Mouse (Mus musculus): Measurements from ENCODE around the gene Gm20388. TPM values are rescaled to one million over a fixed set of nuclear protein-coding genes. Genes with fewer than 3 reads are reported as not detected.
A peak's percentile ranks its signal among the peaks of the same experiment; 100 is the strongest.

Gm20388 gene
- total RNA-seq, 2 experiments from 2014 or later: 10.3 to 10.6 TPM

DNA sequence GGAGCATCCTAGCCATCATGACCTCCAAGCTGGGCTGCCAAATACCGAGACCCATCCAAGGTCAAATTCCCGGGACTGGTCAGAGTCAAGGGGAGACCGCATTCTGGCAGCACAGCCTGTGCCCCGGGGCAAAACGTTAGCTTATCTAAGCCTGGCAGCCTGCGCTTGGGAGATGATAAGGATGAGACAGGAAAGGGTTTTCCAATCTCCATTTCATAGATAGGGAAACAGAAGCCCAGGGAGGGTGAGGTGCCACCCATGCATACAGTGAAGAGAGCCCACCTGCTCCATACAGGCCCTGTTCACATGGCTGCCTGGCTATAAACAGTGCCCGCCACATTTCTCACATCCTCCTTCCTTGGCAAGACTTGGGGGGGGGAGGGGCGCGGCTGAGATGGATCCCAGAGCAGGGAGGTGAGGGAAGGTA is 2755.7 kb downstream of the Gm20388 start:
- peak in 1 of 2 experiments; percentile 20 for DNase-seq (ENCODE audit: low spot score in 2 of 2)
- intact Hi-C loops (cut with DNase I): no loop called here

DNA sequence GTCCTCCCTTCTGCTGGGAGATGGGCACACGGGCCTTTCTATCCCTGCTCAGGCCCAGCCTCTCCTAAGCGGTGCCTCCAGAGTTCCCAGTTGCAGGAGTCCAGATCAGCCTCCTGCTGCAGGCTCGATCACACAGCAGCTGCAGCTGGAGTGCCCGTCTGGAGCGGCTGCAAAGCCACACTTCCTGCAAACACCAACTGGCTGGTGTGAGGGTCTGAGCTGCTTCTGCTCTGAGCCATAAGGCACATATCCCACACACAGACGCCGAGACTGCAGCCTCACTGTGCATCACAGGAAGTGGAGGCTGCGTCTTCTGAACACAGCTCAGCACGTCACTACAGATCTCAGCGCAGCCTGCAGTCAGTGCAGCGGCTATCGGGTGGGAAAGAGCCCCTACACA is 2756.2 kb downstream of the Gm20388 start:
- DNase-seq (ENCODE audit: low spot score in 2 of 2): peak; percentile 75 to 78
- intact Hi-C loops (cut with DNase I): no loop called here

DNA sequence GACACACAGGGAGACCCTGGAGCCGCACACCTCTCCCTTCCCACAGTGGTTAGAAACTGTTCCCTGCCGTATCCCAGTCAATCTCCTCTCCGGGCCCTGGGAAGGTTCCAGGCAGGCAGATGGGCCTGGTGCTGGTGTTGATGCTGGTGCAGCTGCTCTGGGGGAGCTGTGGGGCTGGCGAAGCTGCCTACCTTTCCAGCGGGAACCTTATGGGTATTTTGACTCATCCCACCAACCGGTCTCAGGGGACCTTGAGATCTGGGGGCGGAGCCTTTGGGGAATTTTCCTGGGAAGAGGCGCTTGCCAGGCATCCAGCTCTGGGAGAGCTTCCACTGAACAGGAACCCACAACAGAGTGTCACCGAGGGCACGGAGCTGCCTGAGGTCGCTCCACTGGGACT is 2757.2 kb downstream of the Gm20388 start:
- DNase-seq (ENCODE audit: low spot score in 2 of 2): peak; percentile 83 to 84
- intact Hi-C loops (cut with DNase I): no loop called here

GRCm38 (mm10) chr8:122669370-122669769 is 2758.7 kb downstream of the Gm20388 start:
- intact Hi-C loops (cut with DNase I): no loop called here
- DNase-seq (ENCODE audit: low spot score in 2 of 2): no peak

DNA sequence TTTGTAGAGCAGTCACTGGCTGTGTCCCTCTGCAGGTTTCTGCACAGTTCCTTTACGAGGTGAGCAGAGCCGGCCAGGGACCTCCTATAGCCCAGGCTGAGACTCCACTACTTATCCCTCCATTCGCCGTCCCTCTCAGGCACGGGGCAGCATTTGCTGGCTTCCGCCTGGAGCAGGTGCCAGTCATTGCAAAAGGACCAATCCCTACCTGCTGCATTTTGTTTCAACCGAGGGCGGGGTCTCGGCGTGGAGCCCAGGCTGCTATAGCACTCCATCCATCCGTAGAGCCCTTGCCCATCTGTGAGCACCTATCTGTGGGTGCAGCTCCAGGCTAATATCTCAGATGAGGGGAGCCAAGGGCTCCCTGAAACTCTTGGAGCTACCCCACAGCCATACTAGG is 2759.4 kb downstream of the Gm20388 start:
- intact Hi-C loops (cut with DNase I): no loop called here
- DNase-seq (ENCODE audit: low spot score in 2 of 2): no peak

GRCm38 (mm10) chr8:122670718-122671117 is 2760.1 kb downstream of the Gm20388 start:
- no peak for DNase-seq (ENCODE audit: low spot score in 2 of 2)
- intact Hi-C loops (cut with DNase I): no loop called here

GRCm38 (mm10) chr8:122671894-122672293 is 2761.3 kb downstream of the Gm20388 start:
- intact Hi-C loops (cut with DNase I): no loop called here

DNA sequence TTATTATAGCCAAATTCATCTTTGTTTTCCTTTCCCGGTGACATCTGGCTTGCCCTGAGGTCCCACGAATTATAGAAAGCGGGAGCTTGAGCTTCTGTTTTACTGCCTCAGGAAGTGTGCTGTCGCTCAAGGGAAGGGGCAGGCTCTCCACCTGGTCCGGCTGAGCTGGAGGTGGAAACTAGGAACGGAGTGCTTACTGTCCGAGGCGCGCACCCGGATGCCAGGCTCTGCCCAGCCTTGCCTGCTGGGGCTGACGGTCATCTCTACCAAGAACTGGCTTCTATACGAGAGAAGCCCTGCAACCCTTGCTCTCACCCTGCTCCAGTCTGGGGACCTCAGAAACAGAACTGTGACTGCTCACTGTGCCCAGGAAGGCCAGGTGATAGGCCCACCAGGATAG is 2763.3 kb downstream of the Gm20388 start:
- intact Hi-C loops (cut with DNase I): no loop called here

More at GRCm38 (mm10) chr8:122671894-122672293, 2761.3 kb downstream of the Gm20388 start:
- DNase-seq (ENCODE audit: low spot score in 2 of 2): no peak

DNA sequence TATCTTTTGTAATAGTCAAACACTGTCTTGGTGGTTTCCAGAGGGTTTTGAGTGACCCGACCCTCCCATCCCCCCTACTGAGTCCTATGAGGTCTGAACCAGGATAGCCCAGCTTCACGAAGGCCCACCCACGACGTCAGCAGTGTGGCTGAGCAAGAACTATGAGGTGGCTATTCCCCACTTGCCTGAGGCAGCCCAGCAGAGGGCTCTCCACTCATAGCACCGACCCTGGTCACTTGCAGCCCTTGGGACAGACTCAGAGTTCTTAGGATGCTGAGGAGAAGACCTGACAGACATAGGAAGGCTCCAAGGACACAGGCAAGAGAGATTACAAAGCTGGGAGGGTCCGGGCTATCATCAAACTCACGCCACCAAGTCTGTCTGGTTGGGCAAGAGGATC is 2764.4 kb downstream of the Gm20388 start:
- intact Hi-C loops (cut with DNase I): loop anchor here (5.0 kb wide), 2 partner anchors 77 to 102 kb away; partner anchors contain the start of gene Acsf3
- no peak for DNase-seq (ENCODE audit: low spot score in 2 of 2)

More for the DNA sequence above, 2763.3 kb downstream of the Gm20388 start:
- no peak for DNase-seq (ENCODE audit: low spot score in 2 of 2)

DNA sequence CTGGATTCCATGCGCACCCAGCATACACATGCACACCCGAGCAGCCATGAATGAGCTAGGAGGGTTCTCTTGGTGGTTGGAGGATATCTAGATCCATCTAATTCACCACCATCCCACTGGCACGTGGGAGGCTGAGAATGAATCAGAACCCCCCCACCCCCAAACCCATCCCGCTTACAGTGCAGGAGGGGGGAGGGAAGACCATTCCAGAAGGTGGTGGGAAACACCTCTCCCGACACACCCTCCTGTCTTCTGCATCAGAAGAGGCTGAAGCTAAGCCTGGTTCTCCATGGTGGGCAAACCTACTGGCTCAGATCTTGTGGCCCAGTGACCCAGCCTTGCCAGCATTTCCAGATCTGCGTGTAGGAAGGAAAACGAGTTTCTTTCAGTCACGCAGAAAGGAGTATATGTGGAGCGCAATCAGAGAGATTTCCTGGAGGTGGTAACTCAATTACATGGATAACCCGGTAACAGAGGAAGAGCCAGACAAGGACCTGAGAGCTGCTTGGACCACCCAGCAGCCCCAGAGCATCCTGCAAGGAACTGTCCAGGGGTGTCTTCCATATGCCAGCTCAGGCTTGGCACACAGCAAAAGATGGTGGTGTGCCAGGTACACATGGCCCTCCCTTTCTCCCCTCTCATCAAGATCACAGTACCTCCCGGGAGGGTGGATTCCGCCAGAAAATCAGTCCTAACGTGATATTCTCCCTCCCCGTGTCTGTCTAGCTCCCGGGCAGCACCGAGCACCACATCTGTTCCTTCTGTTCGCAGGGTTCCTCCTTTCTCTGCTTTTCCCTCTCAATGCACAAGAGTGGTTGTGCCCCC is 2765.2 kb downstream of the Gm20388 start:
- intact Hi-C loops (cut with DNase I): loop anchor here (2.0 to 5.0 kb wide), 3 partner anchors 35 to 101 kb away; partner anchors contain the start of gene Acsf3

DNA sequence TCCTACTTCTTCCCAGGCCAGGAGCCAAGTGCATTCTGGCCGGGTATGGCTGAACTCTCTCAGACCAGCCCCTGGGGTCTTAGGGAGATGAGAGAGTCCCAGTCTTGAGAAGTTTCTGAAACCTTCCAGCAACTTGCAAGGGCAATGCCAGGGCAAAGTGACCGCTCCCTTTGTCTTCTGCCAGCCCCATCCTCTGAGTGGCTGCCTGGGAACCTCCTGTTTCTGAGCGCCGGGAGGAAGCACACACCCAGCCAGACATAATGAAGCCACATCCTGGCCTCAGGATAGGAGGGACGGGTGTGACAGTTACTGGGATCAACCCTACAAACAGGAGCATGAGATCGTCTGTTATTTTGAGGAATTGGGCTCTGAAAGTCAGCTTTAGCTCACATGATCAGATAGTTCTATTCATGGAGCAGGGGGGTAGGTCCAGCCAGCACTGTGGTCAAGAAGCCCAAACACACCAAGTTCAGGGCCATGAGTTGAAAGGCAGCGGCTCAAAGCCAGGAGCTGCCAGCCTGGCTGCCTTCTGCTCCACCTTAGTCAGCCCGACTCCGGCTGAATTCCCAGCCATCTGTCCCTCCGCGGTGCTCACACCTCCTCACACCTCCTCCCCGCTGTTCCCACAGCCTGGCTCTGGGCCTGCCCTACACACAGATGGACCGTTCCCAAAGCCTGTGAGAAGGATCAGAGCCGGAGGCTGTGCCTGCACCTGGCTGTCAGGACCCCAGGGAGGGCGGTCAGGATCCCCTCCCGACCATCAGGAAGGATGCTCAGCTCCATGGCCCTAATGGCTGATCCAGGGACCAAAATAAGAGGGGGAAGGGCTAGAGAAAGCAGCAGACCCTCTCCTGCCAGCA is 2766.2 kb downstream of the Gm20388 start:
- intact Hi-C loops (cut with DNase I): loop anchor here (2.0 to 5.0 kb wide), 3 partner anchors 36 to 100 kb away; partner anchors contain the start of gene Acsf3
- DNase-seq (ENCODE audit: low spot score in 2 of 2): peak; percentile 84 to 87

More for the DNA sequence above, 2765.2 kb downstream of the Gm20388 start:
- DNase-seq (ENCODE audit: low spot score in 2 of 2): peak; percentile 39 to 51

DNA sequence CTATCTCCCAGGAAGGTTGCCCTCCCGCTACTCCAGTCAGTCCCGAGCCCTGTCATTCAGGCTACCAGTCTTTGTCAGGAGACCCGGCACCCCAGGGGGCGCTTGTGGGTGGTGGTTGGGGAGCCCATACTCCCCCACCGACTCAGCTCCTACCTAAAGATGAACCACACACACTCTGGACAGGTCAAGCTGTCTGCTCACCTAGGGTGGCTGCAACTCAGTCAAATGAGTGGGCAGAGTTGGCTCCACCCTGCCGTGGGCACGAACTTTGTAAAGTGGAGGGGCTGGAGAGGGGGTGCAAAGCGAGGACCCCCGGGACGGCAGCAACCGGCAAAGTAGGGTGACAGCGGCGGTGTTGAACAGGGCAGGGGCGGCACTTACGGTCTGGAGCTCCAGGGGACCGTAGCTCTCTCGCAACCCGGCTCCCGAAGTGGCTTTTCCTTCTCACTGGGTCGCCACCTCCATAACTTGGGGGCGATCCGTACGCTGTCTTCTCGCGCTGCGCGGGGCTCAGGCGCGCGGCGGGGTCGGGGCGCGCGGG is 2766.9 kb downstream of the Gm20388 start:
- peak in 1 of 2 experiments; percentile 39 for DNase-seq (ENCODE audit: low spot score in 2 of 2)
- intact Hi-C loops (cut with DNase I): loop anchor here (2.0 to 5.0 kb wide), 4 partner anchors 37 to 153 kb away; partner anchors contain the start of gene Acsf3

DNA sequence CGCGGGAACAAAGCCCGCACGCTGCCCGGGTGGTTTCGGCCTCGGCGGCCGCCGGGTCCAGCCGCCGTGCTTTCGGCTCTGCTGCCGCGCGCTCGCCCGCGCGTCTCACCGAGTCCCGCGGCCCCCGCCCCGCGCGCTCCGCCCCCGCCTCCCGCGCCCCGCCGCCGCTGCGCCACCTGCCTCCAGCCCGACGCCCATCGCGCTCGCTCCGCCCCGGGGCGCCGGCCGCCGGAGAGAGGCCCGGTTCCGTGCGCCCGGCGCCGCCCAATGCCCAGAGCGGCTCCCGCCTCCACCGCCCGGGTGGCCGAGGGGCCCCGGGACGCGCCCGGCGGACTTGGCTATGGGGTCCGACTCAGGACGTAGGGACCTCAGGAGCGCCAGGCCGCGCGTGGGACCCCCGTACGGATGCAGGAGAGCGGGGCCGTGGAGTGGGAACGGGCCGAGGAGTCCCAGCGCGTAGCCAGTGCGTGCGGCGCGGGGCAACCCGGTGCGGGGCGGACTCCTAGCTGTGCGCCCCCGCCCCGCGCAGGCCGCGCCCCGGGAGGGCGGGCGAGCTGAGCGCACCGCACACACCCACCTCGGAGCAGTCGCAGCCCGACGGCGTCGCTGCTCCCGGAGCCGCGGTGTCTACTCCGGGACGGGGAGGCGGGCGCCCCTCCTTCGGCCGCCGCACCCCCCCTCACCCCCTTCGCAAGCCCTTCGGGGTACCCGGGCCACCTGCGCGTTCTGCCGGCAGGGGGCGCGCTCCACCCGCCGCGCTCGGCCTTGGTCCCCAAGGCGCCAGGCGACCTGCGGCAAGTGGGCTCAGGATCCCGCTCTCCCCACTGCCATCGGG is 2767.6 kb downstream of the Gm20388 start:
- intact Hi-C loops (cut with DNase I): loop anchor here (2.0 to 5.0 kb wide), 3 partner anchors 74 to 153 kb away; partner anchors contain the start of gene Acsf3
- DNase-seq (ENCODE audit: low spot score in 2 of 2): peak; percentile 85

GRCm38 (mm10) chr8:122678896-122679210 is 2768.2 kb downstream of the Gm20388 start:
- intact Hi-C loops (cut with DNase I): loop anchor here (2.0 to 5.0 kb wide), 3 partner anchors 73 to 152 kb away; partner anchors contain the start of gene Acsf3
- no peak for DNase-seq (ENCODE audit: low spot score in 2 of 2)

DNA sequence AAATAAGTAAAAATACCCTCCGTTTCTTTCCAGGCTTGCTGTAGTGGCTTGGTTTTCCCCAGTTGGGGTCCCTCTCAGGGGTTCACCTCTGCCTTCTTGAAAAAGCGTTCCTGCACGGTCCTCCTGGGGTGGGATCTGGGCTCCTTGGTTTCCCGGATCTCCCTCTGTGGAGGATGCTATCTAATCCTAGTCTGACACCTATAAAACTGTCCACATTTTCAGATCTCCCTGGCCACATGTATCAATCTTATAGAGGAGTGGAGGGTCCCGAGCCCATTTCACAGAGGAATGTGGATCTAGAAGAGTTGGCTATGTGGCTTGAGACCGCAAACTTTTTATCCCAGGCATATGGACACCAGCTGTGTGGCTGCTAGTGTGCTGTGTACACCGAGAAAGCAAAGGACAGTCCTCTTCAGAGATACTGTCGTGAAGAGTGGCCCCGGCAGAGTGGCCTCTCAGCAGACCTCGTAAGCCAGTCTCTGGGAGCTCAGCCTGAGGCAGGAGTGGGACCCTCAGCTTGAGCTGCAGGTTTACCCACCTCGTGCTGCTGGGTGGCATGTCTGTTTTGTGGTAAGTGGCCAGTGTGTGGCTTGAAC is 2768.8 kb downstream of the Gm20388 start:
- no peak for DNase-seq (ENCODE audit: low spot score in 2 of 2)
- intact Hi-C loops (cut with DNase I): loop anchor here (2.0 to 5.0 kb wide), 3 partner anchors 73 to 151 kb away; partner anchors contain the start of gene Acsf3

GRCm38 (mm10) chr8:122680171-122680570 is 2769.5 kb downstream of the Gm20388 start:
- no peak for DNase-seq (ENCODE audit: low spot score in 2 of 2)
- intact Hi-C loops (cut with DNase I): no loop called here

DNA sequence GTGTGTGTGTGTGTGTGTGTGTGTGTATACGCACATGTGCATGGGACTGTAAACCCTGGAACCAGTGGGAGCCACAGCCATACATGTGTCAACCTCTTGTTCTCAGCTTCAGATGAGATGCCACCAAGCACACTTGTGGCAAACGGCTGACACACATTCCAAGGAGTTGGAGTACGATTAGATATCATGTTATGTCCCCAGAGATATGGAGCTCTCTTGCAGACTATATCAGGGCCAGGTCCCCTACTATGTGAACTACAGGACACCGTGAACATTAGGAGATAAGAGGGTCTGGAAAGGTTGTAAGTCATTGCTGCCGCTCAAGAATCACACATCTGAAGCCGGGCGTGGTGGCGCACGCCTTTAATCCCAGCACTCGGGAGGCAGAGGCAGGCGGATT is 2772.2 kb downstream of the Gm20388 start:
- intact Hi-C loops (cut with DNase I): no loop called here

GRCm38 (mm10) chr8:122685097-122685861 is 2774.6 kb downstream of the Gm20388 start:
- intact Hi-C loops (cut with DNase I): no loop called here
- DNase-seq (ENCODE audit: low spot score in 2 of 2): no peak

More for the DNA sequence above, 2772.2 kb downstream of the Gm20388 start:
- DNase-seq (ENCODE audit: low spot score in 2 of 2): no peak
